ENCODE assay signal across 9 mouse cellular contexts in the genomic region with DNA sequence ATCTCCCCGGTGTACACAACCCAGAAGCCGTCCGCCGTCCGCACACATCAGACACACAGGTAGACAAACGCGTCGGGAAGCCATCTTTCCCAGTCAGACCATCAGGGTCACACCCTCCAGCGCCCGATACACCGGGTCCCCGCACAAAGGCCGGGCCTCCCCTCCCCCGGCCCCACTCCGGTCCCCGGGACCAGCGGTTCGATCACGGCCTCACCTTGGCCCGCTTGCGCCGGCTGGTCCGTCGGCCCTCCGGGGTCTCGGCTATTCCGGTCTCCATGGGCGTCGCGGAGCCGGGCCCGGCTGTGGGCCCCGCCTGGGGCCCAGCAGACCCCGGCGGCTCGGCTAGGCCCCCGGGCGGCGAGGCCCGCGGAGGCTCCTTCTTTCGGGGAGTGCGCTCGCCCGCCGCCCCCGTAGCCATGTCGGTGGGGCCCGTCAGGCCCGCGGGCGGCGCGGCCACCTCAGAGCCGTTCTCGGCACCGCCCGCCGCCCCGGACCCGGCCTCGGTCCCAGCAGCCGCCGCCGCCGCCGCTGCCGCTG. TPM values are rescaled to one million over a fixed set of nuclear protein-coding genes. Genes with fewer than 3 reads are reported as not detected.
DNase-seq lines count a peak whose midpoint lies in the region; ATAC-seq and TF ChIP-seq lines count a peak whose summit lies in the region.
"Had no signal": no experiment of that assay in that cellular context is flagged by ENCODE, and none has a peak within 500 bp of the region (broad histone marks: within the 10 kb centered on the region; RNA-seq: fewer than 3 reads in every experiment).

No protein-coding gene starts in this region.

- peak; percentile 47 for DNase-seq in adrenal gland, adult 18-20 months (ENCODE audit: low spot score in 2 of 2)
- DNase-seq in embryo, embryonic 11.5 days (ENCODE audit: low read depth, low spot score), result peak; percentile 35
- DNase-seq in heart, adult 8-10 months (ENCODE audit: low spot score), result peak; percentile 19
- DNase-seq in lung, adult 18-20 months, result peak; percentile 35 to 37
- peak; percentile 68 for DNase-seq in thymus, postnatal 4 days

- peak overlapping the region; percentile 99 for H3K9ac ChIP-seq in kidney, embryonic 16.5 days (replicated peaks; ENCODE audit: low read length)

- H3K27ac ChIP-seq in kidney, embryonic 16.5 days (ENCODE audit: low read length), result peak overlapping the region; percentile 86
- H3K27ac ChIP-seq in olfactory bulb, adult 2 months (ENCODE audit: insufficient read depth, low read depth, low read length), result peak overlapping the region; percentile 75

- H3K4me2 ChIP-seq in kidney, embryonic 16.5 days (replicated peaks; ENCODE audit: low read depth, low read length), result peak overlapping the region; percentile 63

- peaks cover 12% of the 10 kb centered on the region for H3K4me1 ChIP-seq in kidney, embryonic 16.5 days (ENCODE audit: insufficient read depth, low read length)
- peaks cover 2% of the 10 kb centered on the region; the same call in 1 of the 2 replicates for H3K4me1 ChIP-seq in olfactory bulb, adult 2 months (ENCODE audit: control insufficient read depth, insufficient read depth, low read length)

- H3K9me3 ChIP-seq in kidney, embryonic 16.5 days (ENCODE audit: low read length), result no peaks in the 10 kb centered on the region

- under 1% methylated on average over 56 of the region's 68 CpGs for WGBS in kidney, embryonic 16.5 days
- under 1% methylated on average over 64 of the region's 68 CpGs for WGBS in olfactory bulb, adult 2 months

- H3K36me3 ChIP-seq in kidney, embryonic 16.5 days (ENCODE audit: insufficient read depth, low read length), result peaks cover 3% of the 10 kb centered on the region; the same call in 1 of the 2 replicates

- peak; percentile 40 for ATAC-seq in CD4-positive, CD25-positive, alpha-beta regulatory T cell, adult 4 months
- ATAC-seq in kidney, embryonic 16.5 days (ENCODE audit: low FRiP score, low TSS enrichment), result peak; percentile 53; the same call in 1 of the 2 replicates

- H3K27me3 ChIP-seq in kidney, embryonic 16.5 days (ENCODE audit: insufficient read depth, low read length), result no peaks in the 10 kb centered on the region

- no peak for TF ChIP-seq POLR2A in olfactory bulb, adult 2 months (IDR thresholded peaks at IDR 0.05; ENCODE audit: insufficient read depth, low read depth, low read length)

- TF ChIP-seq CTCF in olfactory bulb, adult 2 months (IDR thresholded peaks at IDR 0.05; ENCODE audit: insufficient read depth, low read depth, low read length), result no peak

- H3K4me3 ChIP-seq in kidney, embryonic 16.5 days (ENCODE audit: low read length), result peak overlapping the region; percentile 100
- H3K4me3 ChIP-seq in olfactory bulb, adult 2 months (ENCODE audit: insufficient read depth, low read depth, low read length), result peak overlapping the region; percentile 87

RNA-seq across cellular contexts. Expression of a gene that starts 0.4 kb away (rescaled TPM):
- 10 to 100 TPM; 21.0 to 25.9 TPM for polyA plus RNA-seq in CD4-positive, CD25-positive, alpha-beta regulatory T cell, adult 4 months (2017; shearing (Covaris generic))
- 10 to 100 TPM; 36.2 to 36.6 TPM for total RNA-seq in adrenal gland, adult 18-20 months (2021)
- 10 to 100 TPM; 24.3 to 27.0 (median 26.4) TPM for total RNA-seq in heart, adult 8-10 months (2022)
- 25.7 and 30.5 TPM in 2 replicates for polyA plus RNA-seq in kidney, embryonic 16.5 days (2015; fragmentation: Nextera tagmentation; extraction: Ambion mirVana)
- polyA plus RNA-seq in olfactory bulb, adult 2 months (2012; ENCODE audit: insufficient read depth, insufficient read length, low replicate concordance, missing spikeins), result not detected in 2 replicates

RNA-seq across cellular contexts. Expression of a gene that starts 8.2 kb away (rescaled TPM):
- polyA plus RNA-seq in CD4-positive, CD25-positive, alpha-beta regulatory T cell, adult 4 months (2017; shearing (Covaris generic)), result not detected
- total RNA-seq in adrenal gland, adult 18-20 months (2021), result not detected
- not detected for total RNA-seq in heart, adult 8-10 months (2022)
- polyA plus RNA-seq in kidney, embryonic 16.5 days (2015; fragmentation: Nextera tagmentation; extraction: Ambion mirVana), result not detected in 2 replicates
- not detected in 2 replicates for polyA plus RNA-seq in olfactory bulb, adult 2 months (2012; ENCODE audit: insufficient read depth, insufficient read length, low replicate concordance, missing spikeins)
- total RNA-seq: heart, postnatal 14 days had no signal

RNA-seq across cellular contexts. Expression of a gene that starts 20.3 kb away (rescaled TPM):
- polyA plus RNA-seq in CD4-positive, CD25-positive, alpha-beta regulatory T cell, adult 4 months (2017; shearing (Covaris generic)), result under 1 TPM in 1 of 2 experiments, not detected in 1; 0.17 TPM
- not detected for total RNA-seq in adrenal gland, adult 18-20 months (2021)
- under 1 TPM in 1 of 4 experiments, not detected in 3; 0.09 TPM for total RNA-seq in heart, adult 8-10 months (2022)
- not detected in 2 replicates for polyA plus RNA-seq in kidney, embryonic 16.5 days (2015; fragmentation: Nextera tagmentation; extraction: Ambion mirVana)
- not detected in 2 replicates for polyA plus RNA-seq in olfactory bulb, adult 2 months (2012; ENCODE audit: insufficient read depth, insufficient read length, low replicate concordance, missing spikeins)
- total RNA-seq: heart, postnatal 14 days had no signal

Comparison
In these comparisons a context has a peak if more than half of its experiments do, and no peak if none do; other contexts are left out.
1. Peak in every context shown above with its lines: DNase-seq, ATAC-seq, H3K4me3 ChIP-seq and H3K27ac ChIP-seq.
2. RNA of a gene that starts 0.4 kb away (polyA plus RNA-seq): 25.7 to 30.5 TPM in kidney, embryonic 16.5 days and 21.0 to 25.9 TPM in CD4-positive, CD25-positive, alpha-beta regulatory T cell, adult 4 months; not detected in olfactory bulb, adult 2 months; every median in the first group is over 10 times any median in the second.